Mouse (Mus musculus): Measurements from ENCODE around the gene Fam19a2. TPM values are rescaled to one million over a fixed set of nuclear protein-coding genes. Genes with fewer than 3 reads are reported as not detected.

Fam19a2 gene
- total RNA-seq, 2 experiments from 2014 or later = 0.13 TPM; not detected in 1

- DNase-seq (ENCODE audit: low spot score in 2 of 2) = no peak
Measured at GRCm38 (mm10) chr10:123707026-123707425, 443.2 kb downstream of the Fam19a2 start.

- DNase-seq (ENCODE audit: low spot score in 2 of 2) = no peak
Measured at GRCm38 (mm10) chr10:123710738-123711137, 446.9 kb downstream of the Fam19a2 start.

GRCm38 (mm10) chr10:123721952-123722460 lies 458.2 kb downstream of the Fam19a2 start:
- no peak for DNase-seq (ENCODE audit: low spot score in 2 of 2)

- no peak for DNase-seq (ENCODE audit: low spot score in 2 of 2)
Measured at GRCm38 (mm10) chr10:123723641-123724040, 459.8 kb downstream of the Fam19a2 start.

GRCm38 (mm10) chr10:123748317-123748716 lies 484.5 kb downstream of the Fam19a2 start:
- no peak for DNase-seq (ENCODE audit: low spot score in 2 of 2)

GRCm38 (mm10) chr10:123751676-123752280 lies 488.0 kb downstream of the Fam19a2 start:
- DNase-seq (ENCODE audit: low spot score in 2 of 2) = no peak

GRCm38 (mm10) chr10:123752755-123753154 lies 489.0 kb downstream of the Fam19a2 start:
- no peak for DNase-seq (ENCODE audit: low spot score in 2 of 2)

- DNase-seq (ENCODE audit: low spot score in 2 of 2) = no peak
Measured at GRCm38 (mm10) chr10:123753996-123754395, 490.2 kb downstream of the Fam19a2 start.

GRCm38 (mm10) chr10:123789374-123789773 lies 525.6 kb downstream of the Fam19a2 start:
- no peak for DNase-seq (ENCODE audit: low spot score in 2 of 2)

Other genes starting within 250 kb of the Fam19a2 start
- gene Mon2, start 187.5 kb upstream of the Fam19a2 start, total RNA-seq (2021) = 10 to 100 TPM; 63.0 to 70.4 TPM
- gene Usp15, start 67.0 kb upstream of the Fam19a2 start, total RNA-seq (2021) = 100 to 1,000 TPM; 115 to 138 TPM

Data from gastrocnemius, postnatal 4 days (tissue).